Mouse (Mus musculus) spleen, adult 2 months (tissue): Measurements from ENCODE around the gene Gm14190. TPM values are rescaled to one million over a fixed set of nuclear protein-coding genes. Genes with fewer than 3 reads are reported as not detected.
"Not testable (repeated sequence)": the region's sequence is repeated elsewhere in the genome, so short reads cannot be mapped to it uniquely, and the experiment has no call there.

ENCODE experiments used
- DNase-seq, 2 experiments: peaks; one replicate each; pipeline versions ENCODE4 v3.0.0 to v3.0.0-alpha.2; 2012 to 2021; ENCODE audit warnings: low spot score in 2 of 2, low read depth in 1 of 2
- H3K27ac ChIP-seq: fragments of 200-500 bp; 2 replicates; pipeline ENCODE4 v1.5.1; 2012; ENCODE audit warnings: low read length, inconsistent platforms; ENCODE audit not compliant: insufficient read depth
- H3K27me3 ChIP-seq: fragments of 200-500 bp; 2 replicates; pipeline ENCODE4 v1.6.1; 2012; ENCODE audit warnings: mild to moderate bottlenecking, moderate library complexity, low read length, inconsistent platforms; ENCODE audit not compliant: control insufficient read depth, insufficient read depth
- H3K36me3 ChIP-seq: fragments of 200-500 bp; 2 replicates; pipeline ENCODE4 v1.6.1; 2012; ENCODE audit warnings: mild to moderate bottlenecking, low read length, inconsistent platforms; ENCODE audit not compliant: control insufficient read depth, insufficient read depth
- H3K4me1 ChIP-seq: fragments of 200-500 bp; 2 replicates; pipeline ENCODE4 v1.6.1; 2011; ENCODE audit warnings: inconsistent platforms; ENCODE audit not compliant: control insufficient read depth, insufficient read depth, insufficient read length
- H3K4me3 ChIP-seq: fragments of 200-500 bp; 2 replicates; pipeline ENCODE4 v1.5.1; 2011; ENCODE audit warnings: mild to moderate bottlenecking, inconsistent platforms; ENCODE audit not compliant: insufficient read depth, insufficient read length; ENCODE audit errors: extremely low read depth
- CTCF ChIP-seq: fragments of 200-500 bp; IDR thresholded peaks from 2 replicates; pipeline ENCODE4 v1.5.1; 2011; ENCODE audit warnings: mild to moderate bottlenecking, inconsistent platforms; ENCODE audit not compliant: insufficient read depth, insufficient read length, insufficient replicate concordance; ENCODE audit errors: extremely low read depth
- POLR2A ChIP-seq: fragments of 200-500 bp; IDR thresholded peaks from 2 replicates; pipeline ENCODE4 v1.6.1; 2011; ENCODE audit warnings: low read depth, low read length, inconsistent platforms
- WGBS: fragments of 180-500 bp; shearing (Covaris S2); methylation state at CpG from one replicate; pipeline ENCODE4 v1.1.7; 2018; 5-methylcytosine and 5-hydroxymethylcytosine counted together
- polyA plus RNA-seq: library from polyadenylated mRNA; depleted of rRNA; stranded (reverse); fragments of >200 nt; gene quantifications from 2 replicates; pipeline ENCODE4 v1.2.3, GENCODE M21; 2012

Gm14190 gene
- polyA plus RNA-seq, 1 experiment, result not detected

DNA sequence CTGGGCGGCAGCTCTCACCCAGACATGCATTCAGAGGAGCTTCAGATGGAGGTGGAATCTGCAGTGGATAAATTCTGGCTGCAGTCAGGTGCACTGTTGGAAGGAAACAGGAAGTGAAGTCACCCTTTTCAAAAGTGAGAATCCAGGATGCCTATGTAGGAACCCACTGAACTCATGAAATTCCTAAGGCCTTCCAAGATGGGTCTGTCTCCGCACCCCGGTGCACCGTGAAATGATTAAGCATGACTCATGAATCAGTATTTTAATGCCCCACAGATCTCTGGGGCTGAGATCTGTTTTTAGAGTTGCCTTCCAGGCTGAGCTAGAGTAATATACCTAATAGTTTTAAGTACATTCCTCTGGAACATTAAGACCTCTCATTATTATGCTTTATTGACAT, 31.3 kb downstream of the Gm14190 start:
- H3K27me3 ChIP-seq, result no peaks in the 10 kb centered on the region
- 93% methylated on average over 4 of the region's 4 CpGs for WGBS
- H3K36me3 ChIP-seq, result no peaks in the 10 kb centered on the region
- no peaks in the 10 kb centered on the region for H3K4me1 ChIP-seq
- no peak for TF ChIP-seq POLR2A
- TF ChIP-seq CTCF, result no peak
- no peak overlapping the region for H3K4me3 ChIP-seq
- no peak overlapping the region for H3K27ac ChIP-seq
- DNase-seq, result no peak

DNA sequence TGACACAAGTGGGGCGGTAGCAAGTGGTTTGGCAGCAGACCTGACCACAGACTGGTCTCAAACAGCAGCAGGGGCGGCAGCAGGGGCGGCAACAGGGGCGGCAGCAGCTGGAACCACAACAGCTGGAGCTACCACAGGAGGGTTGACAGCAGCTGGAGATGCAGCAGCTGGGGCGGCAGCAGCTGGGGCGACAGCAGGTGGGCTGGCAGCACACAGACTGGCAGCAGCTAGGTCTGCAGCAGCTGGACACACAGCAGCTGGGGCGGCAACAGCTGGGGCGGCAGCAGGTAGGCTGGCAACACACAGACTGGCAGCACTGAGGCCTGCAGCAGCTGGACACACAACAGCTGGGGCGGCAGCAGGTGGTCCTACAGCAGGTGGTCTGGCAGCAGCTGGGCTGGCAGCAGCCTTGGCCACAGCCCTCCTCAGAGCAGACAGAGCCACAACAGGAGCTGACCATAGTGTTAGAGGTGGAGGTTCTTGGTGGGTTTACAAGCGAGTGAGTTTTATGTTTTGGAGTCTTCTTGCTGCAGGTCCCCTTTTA, 32.0 kb downstream of the Gm14190 start, which contains the start of gene Gm11563:
Gm11563 (minus strand) TSS at position 494 of the 544 bp plus-strand sequence.
- H3K27me3 ChIP-seq, H3K4me3 ChIP-seq, DNase-seq, H3K36me3 ChIP-seq, H3K27ac ChIP-seq, H3K4me1 ChIP-seq: not testable (repeated sequence)
- WGBS, result 51% methylated on average over 10 of the region's 10 CpGs

DNA sequence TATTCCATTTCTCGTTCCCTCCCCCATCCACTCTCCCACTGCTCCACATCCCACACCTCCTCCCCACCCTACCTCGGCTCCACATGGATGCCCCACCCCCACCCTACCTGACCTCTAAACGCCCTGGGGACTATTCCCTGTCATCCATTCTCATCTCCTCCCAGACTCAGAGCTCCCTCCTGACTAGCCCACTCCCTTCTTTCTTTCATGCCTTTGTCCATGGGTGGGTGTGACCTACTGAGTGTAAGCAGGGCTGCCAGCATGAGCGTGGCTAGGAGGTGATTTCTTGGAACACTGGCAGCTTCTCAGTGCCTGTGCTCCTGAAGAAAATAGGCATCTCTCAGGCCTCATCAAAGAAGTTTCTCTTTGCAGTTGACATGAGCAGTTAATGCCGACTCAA, 33.5 kb downstream of the Gm14190 start:
- Histone ChIP-seq H3K27ac (no peak overlapping the region), H3K27me3 (no peaks in the 10 kb centered on the region), H3K4me1 (no peaks in the 10 kb centered on the region), H3K4me3 (no peak overlapping the region), H3K36me3 (no peaks in the 10 kb centered on the region)
- WGBS, result 61% methylated on average over 5 of the region's 5 CpGs
- DNase-seq, result no peak
- no peak for TF ChIP-seq POLR2A
- TF ChIP-seq CTCF, result no peak

DNA sequence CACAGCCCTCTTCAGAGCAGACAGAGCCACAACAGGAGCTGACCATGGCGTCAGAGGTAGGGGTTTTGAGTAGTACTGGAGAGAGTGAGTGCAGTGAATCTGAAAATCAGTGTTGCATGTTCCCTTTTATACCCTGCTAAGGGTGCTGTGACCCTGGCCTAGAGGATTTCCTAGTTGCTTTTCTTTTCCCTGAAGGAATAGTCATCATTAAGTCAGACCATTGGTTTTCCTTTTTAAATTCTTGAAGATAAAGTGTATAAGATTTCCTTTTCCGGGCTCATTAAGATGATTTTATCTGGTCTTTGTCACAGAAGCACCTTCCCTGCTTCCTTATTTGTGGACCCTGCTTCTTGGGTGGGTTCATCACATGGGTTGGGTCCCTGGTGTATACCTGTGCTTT, 40.4 kb downstream of the Gm14190 start, which contains the start of gene Gm11555:
Gm11555 (minus strand) TSS at position 101 of the 400 bp plus-strand sequence.
- WGBS, result 72% methylated on average over 2 of the region's 2 CpGs
- H3K4me1 ChIP-seq, result no peaks in the 10 kb centered on the region
- no peak within 1 kb of the TSS for H3K27ac ChIP-seq
- DNase-seq, result no peak
- H3K27me3 ChIP-seq, result no peaks in the 10 kb centered on the region
- no peak within 1 kb of the TSS for H3K4me3 ChIP-seq
- TF ChIP-seq CTCF, result no peak
- TF ChIP-seq POLR2A, result no peak
- H3K36me3 ChIP-seq, result no peaks in the 10 kb centered on the region

DNA sequence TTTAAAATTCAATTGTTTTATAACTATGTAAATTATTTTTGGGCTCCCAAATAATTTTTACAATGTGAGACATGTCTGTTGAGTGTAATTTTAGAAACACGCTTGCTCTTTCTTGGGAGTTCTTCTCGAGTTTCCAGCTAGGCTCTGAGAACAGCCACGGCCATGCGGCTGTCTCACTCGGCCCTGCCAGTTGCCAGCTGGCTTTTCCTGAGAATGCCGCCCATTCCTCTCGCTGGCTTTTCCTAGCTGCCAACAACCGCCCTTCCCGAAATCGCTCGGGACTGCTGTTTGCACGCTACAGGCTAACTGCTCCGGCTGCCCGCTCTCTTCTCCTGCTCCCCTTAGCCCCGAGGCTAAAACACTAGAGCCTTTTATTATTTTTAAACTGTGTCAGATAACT, 44.1 kb downstream of the Gm14190 start:
- Histone ChIP-seq H3K27me3 (no peaks in the 10 kb centered on the region), H3K4me3 (no peak overlapping the region), H3K4me1 (no peaks in the 10 kb centered on the region), H3K36me3 (no peaks in the 10 kb centered on the region), H3K27ac (no peak overlapping the region)
- TF ChIP-seq POLR2A (no peak), CTCF (no peak)
- no peak for DNase-seq
- 88% methylated on average over 15 of the region's 15 CpGs for WGBS

DNA sequence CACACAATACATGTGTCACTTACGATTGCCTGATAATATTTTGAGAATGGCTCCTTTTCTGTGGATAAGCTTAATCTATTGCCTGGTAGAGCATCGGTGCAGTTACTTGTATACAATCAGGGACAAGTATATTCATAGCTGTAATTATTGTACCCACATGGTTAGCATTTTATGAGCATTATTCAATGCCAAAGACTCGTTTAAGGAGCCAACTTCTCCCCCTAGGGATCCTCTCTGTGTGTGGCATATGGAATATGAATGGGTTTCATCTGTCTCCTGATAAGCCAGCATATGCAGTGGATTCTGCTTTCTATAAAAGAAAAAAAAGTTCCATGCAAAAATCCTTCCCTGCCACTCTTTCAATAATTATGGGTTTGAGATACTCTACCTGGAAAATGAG, 46.2 kb downstream of the Gm14190 start:
- DNase-seq, result no peak
- no peaks in the 10 kb centered on the region for H3K4me1 ChIP-seq
- no peaks in the 10 kb centered on the region for H3K36me3 ChIP-seq
- H3K4me3 ChIP-seq, result no peak overlapping the region
- no peaks in the 10 kb centered on the region for H3K27me3 ChIP-seq
- no peak overlapping the region for H3K27ac ChIP-seq
- WGBS, result 77% methylated on average over 3 of the region's 3 CpGs
- TF ChIP-seq POLR2A (no peak), CTCF (no peak)

DNA sequence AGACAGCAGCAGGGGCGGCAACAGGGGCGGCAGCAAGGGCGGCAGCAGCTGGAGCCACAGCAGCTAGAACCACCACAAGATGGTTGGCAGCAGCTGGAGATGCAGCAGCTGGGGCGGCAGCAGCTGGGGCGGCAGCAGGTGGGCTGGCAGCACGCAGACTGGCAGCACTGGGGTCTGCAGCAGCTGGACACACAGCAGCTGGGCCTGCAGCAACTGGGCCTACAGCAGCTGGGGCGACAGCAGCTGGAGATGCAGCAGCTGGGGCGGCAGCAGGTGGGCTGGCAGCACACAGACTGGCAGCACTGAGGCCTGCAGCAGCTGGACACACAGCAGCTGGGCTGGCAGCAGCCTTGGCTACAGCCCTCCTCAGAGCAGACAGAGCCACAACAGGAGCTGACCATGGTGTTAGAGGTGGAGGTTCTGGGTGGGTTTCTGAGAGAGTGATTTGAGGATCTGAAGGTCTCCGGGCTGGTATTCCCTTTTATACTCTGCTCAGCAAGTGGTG, 46.9 kb downstream of the Gm14190 start, which contains the start of gene Krtap4-7:
Krtap4-7 (minus strand) TSS at position 455 of the 505 bp plus-strand sequence.
- not testable (repeated sequence) for H3K27ac ChIP-seq, H3K36me3 ChIP-seq, DNase-seq, H3K4me1 ChIP-seq, H3K4me3 ChIP-seq, H3K27me3 ChIP-seq
- 80% methylated on average over 9 of the region's 9 CpGs for WGBS
